Mouse (Mus musculus): Measurements from ENCODE around the gene Nid2.

- TF ChIP-seq CTCF (IDR thresholded peaks at IDR 0.05; ENCODE audit: low read depth) (0 out of 2 replicates have a peak, but pooled peaks have one; percentile 14), EP300 (IDR thresholded peaks at IDR 0.05; ENCODE audit: low read depth) (no peak)
Measured at GRCm38 (mm10) chr14:19858808-19859776, 108.0 kb downstream of the Nid2 start.

All from liver, postnatal 0 days (tissue).